Mouse (Mus musculus) thymus, adult 2 months (tissue): ENCODE results near the gene Aldh1b1.

Experiments
- CTCF ChIP-seq: fragments of 200-500 bp; IDR thresholded peaks from 2 replicates; pipeline ENCODE4 v1.5.1; 2012; ENCODE audit warnings: mild to moderate bottlenecking, control low read depth, low read length, moderate library complexity, borderline replicate concordance; ENCODE audit not compliant: control insufficient read depth, poor library complexity, insufficient read depth; ENCODE audit errors: extremely low read depth
- POLR2A ChIP-seq: fragments of 200-500 bp; IDR thresholded peaks from 2 replicates; pipeline ENCODE4 v1.6.1; 2012; ENCODE audit warnings: mild to moderate bottlenecking, low read length, control low read depth, moderate library complexity; ENCODE audit not compliant: control insufficient read depth, poor library complexity, insufficient read depth; ENCODE audit errors: extremely low read depth

GRCm38 (mm10) chr4:45846263-45846662 is 47.4 kb downstream of the Aldh1b1 start:
- no peak for TF ChIP-seq CTCF
- no peak for TF ChIP-seq POLR2A
